Mouse (Mus musculus): ENCODE data around the gene Pde8a. TPM values are rescaled to one million over a fixed set of nuclear protein-coding genes. Genes with fewer than 3 reads are reported as not detected.

Pde8a gene
- total RNA-seq, 2 experiments from 2014 or later, result 1.8 to 9.3 TPM

DNA sequence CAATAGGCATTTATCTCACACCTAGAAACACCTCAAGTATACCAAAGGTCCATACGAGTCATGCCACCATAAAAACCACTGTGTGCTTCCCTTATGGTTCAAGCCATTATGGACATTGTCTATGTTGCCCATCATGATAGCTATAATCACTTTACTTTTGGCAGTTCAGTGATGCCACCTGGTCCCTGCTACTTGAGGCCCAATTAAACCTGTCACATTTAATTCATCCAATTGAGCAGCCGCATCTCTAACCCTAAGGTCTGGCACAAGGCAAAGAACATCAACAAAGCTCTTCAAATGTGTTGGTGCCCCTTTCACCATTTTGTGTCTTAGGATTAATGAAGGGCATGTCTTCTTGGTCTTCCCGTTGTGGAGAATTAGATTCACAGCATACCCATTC, 42.1 kb downstream of the Pde8a start:
- no peak for ATAC-seq (replicated peaks; ENCODE audit: poor library complexity, severe bottlenecking)

DNA sequence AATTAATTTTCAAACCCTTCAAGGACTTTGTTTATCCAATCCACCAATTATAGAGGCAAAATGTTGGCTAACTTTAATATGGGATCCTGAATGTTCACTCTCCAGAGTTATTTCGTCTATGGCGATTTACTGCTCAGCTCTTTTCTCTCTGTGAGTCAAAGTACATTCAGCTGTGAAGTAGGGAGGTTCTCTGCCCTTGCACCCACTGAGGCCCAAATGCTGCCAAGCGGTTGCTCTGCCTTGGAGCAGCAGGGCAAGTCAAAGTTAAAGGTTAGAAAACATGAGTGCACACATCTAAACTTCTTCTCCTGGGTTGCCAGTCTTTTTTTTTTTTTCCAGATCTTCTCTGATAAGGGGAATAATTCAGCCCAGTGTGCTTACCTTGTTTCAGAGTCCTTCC, 43.4 kb downstream of the Pde8a start:
- no peak for ATAC-seq (replicated peaks; ENCODE audit: poor library complexity, severe bottlenecking)

DNA sequence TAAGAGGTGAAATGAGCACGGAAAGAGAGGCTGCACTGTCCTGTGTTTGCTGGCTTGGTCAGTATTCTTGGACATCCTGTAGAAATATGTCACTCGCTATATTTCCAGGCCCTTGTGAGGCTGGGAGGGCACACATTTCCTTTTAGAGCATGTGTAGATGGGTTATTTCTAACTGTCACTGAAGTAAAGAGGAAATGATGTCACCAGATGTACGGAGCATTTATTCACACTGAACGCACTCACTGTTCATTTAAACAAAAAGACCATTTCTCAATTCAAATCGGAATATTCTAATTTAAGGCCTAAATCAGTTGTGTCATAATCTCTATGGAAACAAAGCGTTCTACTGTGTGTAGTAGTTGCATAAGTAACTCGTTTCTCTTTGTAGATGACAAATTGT, 48.2 kb downstream of the Pde8a start:
- peak; percentile 82 for ATAC-seq (replicated peaks; ENCODE audit: poor library complexity, severe bottlenecking)

DNA sequence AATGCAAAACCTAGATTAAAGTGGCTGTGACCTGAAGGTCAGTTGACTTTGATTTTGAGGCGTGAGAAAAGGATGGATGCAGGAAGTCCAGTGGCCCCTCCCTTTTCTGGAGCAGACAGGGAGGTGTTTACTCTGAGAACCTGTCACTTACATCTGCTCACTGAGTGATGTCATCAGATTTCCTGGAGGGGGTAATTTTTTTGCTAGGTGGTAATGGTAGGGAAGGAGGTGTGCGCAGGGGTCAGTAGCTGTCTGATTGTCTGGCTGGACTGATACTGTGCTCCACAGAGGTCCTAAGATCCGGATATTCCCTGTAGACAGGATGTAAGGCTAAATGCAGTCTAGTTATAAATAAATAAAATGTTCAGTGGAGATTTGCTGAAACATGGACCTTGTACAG, 59.5 kb downstream of the Pde8a start:
- ATAC-seq (replicated peaks; ENCODE audit: poor library complexity, severe bottlenecking), result no peak

DNA sequence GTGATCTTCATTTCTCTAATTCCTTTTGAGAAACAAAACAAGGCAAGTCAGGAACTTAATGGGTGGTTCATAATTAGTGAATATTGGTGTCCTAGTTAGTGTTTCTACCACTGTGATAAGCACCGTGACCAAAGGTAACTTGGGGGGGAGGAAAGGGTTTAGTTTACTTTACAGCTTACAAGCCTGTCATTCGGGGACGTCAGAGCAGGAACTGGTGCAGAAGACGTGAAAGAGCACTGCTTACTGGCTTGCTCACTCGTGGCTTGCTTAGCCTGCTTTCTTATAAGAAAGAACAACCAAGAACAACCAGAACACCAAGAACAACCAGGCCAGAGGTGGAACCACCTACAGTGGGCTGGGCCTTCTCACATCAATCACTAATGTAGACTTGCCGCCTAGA, 65.6 kb downstream of the Pde8a start:
- ATAC-seq (replicated peaks; ENCODE audit: poor library complexity, severe bottlenecking), result no peak

DNA sequence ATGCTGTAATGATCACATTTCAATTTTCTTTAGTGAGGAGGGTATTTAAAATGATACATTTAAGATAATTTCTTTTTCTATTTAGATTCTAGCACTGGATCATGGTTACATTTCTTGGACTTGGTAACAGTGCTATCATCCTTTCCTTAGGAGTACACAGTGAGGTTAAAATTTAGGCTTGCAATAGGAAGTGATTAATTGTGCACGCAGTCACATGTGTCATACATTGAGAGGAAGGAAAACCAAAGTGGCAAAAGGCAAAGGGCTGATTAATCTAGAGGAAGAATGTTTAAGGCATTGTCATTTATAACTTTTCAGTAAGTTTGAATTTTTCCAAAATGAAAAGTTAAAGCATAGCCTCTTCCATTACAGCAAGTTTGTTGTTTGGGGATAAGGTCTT, 67.8 kb downstream of the Pde8a start:
- peak; percentile 59 for ATAC-seq (replicated peaks; ENCODE audit: poor library complexity, severe bottlenecking)

DNA sequence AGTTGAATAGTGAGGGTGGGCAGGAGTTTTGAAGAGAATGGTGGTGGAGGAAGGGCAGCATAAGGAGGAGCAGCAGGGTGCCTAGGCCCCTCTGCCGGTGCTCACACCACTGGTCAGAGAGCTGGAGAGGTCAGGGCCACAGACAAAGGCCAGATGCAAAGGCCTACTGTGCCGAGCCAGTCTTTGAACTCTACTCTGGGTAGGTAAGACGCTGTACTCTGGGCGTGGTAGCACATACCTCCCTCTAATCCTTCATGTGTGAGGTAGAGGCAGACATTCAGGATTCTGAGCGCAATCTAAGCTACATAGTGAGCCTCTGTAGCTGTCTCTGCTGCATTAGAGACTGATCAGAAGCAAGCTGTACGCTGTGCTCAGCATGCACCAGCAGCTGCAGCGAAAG, 73.1 kb downstream of the Pde8a start:
- ATAC-seq (replicated peaks; ENCODE audit: poor library complexity, severe bottlenecking), result no peak

DNA sequence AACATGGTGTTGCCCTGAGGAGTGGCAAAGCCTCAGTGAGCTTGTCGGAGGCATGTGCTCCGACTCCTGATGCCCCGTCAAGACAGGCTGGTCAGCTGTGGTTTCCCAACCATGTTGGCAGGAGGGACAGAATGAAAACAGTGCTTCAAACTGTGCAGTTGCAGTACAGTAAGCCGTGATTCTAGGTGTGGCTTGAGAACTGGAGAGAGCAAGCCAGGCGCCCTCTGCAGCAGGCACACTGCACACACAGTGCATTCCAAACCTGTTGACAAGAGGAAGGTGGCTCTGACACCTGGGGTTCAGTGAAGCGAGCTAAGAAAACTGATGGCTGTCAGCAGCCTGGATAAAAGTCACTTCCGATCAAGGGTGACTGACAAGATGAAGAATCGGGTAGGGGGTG, 73.5 kb downstream of the Pde8a start:
- no peak for ATAC-seq (replicated peaks; ENCODE audit: poor library complexity, severe bottlenecking)

DNA sequence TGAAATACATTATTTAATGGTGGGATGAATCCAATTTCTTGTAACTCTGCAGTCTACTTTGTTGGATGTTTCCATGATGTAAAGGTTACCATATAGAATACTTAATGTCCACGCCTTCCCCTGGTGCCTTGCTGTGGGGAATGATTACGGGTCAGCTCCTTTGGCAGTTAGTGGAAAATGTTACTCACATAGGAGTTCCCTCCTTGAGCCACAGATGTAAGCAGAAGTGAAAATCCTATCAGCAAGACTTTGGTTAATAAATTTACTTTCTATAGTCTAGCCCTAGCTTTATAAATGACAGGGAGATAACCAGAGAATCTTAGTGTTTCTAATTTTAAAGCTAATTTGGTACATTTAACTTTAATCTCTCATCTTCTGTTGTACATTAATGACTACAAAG, 81.8 kb downstream of the Pde8a start:
- ATAC-seq (replicated peaks; ENCODE audit: poor library complexity, severe bottlenecking), result peak; percentile 79

DNA sequence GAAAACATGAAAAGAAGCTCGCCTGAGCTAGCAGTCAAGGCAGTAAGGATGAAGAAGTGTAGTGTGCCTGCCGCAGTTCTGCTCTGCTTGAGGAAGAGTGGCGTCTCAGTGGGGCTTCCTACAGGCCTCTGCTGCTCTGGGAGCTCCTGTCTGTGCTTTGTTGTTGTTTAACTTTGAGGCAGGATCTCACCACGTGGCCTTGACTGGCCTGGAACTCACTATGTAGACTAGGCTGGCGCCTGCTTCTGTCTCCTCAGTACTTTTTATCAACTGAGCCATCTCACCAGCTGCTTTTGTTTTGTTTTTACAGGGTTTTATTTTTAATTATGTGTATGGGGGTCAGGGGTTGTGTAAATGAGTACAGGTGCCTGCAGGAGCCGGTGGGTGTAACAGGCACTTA, 84.8 kb downstream of the Pde8a start:
- ATAC-seq (replicated peaks; ENCODE audit: poor library complexity, severe bottlenecking), result no peak

DNA sequence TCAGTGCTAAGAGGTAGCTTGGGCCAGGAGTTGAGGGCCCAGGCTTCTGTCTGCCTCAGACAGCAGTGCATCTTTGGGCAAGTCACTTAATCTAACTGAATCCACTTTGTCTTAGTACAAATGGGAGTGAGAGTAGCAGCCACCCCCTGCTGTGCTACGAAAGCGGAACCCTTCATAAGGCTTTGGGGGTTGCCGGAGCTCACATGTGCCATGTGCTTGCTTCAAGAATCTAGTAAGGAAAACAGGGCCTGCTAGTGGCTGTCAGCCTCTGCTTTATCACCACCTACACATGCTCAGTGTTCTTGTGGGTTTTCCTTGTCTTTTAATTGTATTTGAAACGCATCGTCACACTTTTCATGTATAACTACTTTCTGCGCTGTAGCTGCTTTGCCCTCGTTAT, 87.9 kb downstream of the Pde8a start:
- ATAC-seq (replicated peaks; ENCODE audit: poor library complexity, severe bottlenecking), result no peak

DNA sequence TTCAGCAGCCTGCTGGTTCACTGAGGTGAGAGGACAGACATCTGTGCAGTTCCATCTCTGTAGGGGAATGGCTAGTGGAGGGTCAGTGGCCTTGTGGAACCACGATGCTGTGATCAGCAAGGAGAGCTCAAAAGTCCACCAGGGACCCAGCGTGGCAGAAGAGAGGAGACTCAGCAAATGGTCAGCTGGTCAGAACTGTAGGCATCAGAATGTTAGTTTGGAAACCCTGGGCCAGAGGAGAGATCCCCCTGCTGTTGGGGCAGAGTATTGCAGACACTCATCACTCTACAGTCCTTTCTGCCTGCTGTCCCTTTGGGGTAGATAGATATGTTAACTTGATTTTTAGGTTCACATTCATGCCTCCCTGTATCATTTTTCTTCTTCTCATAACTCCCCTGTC, 90.3 kb downstream of the Pde8a start:
- peak; percentile 42; the same call in 1 of the 2 replicates for ATAC-seq (replicated peaks; ENCODE audit: poor library complexity, severe bottlenecking)

DNA sequence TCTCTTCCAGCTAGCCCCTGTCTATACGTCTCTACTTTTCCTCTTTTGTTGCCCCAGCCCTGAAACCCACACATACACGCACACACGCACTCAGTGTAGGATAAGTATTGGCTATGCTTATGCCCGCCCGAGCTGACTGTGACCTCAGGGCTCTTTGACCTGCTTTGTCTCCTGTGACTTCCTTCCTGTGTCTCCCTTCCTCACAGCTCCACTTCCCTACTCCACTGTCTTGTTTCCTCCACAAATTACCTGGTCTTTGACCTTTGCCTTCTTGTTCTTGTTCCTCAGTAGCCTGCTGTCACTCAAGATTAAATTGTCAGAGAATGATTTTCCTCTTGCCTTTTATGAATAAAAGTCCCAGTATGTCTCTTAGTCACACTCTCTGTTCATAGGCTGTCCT, 90.7 kb downstream of the Pde8a start:
- peak; percentile 40; the same call in 1 of the 2 replicates for ATAC-seq (replicated peaks; ENCODE audit: poor library complexity, severe bottlenecking)

DNA sequence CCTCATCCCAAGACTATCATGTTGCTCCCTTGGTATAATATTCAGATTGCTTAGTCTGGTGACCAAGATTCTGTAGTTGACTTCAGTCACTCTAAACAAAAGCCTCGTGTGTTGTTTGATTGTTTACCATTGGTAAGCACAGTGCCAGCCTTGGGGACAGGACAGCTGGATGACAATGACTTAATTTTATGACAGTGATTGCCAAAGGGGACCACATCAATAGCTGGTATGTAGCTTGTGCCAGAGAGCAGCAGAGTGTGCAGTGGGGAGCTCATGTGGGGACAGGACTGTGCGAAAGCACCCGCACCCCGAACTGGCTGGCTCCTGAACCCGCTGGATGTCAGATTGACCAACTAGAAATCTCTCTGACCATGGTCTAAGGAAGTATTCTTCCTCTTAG, 91.3 kb downstream of the Pde8a start:
- no peak for ATAC-seq (replicated peaks; ENCODE audit: poor library complexity, severe bottlenecking)

DNA sequence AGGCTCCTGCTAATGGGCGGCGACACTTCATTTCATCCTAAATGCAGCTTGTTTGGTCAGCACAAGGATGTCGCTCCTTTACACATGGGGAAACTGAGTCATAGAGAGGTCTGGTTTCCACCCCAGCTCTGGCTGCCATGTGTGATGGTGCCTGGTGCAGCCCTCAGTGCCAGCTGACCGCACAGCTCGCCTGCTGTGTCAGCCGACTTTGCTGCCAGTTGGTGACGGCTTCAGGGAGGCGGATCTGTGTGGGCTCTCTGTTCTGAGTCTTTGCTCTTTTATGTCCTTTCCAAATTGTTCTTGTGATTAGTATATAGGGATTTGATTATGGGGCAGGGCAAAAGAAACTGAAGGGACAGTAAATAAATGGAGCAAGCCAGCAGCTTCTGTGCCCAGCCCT, 94.3 kb downstream of the Pde8a start:
- no peak for ATAC-seq (replicated peaks; ENCODE audit: poor library complexity, severe bottlenecking)

DNA sequence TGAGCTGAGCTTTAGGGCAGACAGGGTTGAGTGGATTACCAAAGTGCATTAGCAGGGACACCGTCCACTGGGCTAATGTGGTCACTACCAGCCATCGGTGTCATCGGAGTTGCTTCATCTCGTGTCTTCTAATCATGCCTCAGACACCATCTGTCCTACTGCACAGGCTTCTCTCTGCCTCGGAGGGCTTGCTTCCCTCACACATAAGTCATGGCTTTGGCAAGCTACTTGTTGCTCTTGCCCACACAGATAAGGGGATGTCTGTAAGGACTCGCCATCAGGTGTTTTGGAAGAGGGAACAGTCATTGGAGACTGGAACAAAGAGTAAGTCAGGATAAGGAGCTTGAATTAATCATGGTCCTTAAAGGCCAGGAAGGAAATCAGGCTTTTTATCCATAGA, 95.9 kb downstream of the Pde8a start:
- no peak for ATAC-seq (replicated peaks; ENCODE audit: poor library complexity, severe bottlenecking)

DNA sequence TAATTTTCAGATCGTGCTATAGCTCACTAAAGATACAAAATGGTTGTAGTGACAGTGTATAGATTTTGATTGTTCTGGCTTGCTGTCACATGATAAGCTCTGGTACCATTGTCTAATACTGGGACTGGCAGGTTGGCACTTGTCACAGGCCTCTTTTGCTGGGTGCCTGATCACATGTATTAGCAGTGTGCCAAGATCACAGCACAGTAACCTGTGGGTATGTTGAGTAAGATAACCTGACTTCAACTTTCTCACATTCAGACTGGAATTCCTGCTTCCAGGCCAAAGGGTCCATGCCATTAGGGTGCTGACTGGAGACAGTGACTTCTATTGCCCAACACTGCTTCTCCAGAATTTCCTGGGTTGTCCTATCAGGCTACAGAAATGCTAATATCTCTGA, 97.7 kb downstream of the Pde8a start:
- ATAC-seq (replicated peaks; ENCODE audit: poor library complexity, severe bottlenecking), result no peak

DNA sequence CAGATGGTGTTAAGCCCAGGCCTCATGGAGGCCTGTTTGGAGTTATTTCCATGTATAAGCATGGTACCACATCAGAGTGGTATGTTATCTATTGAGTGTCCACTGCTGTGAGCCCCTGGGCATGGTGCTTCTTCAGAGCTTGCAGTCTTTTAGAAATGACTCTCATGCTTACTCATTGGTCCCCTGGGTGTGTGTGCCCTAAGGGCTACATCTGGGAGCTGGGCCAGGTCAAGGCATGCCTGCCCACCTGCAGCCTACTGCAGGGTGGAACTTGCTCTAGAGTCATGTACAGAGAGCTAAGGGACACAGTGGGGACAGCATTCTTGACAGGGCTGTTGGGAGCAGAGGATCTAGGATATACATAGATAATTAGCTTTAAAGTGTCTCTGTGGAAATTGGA, 98.2 kb downstream of the Pde8a start:
- no peak for ATAC-seq (replicated peaks; ENCODE audit: poor library complexity, severe bottlenecking)

DNA sequence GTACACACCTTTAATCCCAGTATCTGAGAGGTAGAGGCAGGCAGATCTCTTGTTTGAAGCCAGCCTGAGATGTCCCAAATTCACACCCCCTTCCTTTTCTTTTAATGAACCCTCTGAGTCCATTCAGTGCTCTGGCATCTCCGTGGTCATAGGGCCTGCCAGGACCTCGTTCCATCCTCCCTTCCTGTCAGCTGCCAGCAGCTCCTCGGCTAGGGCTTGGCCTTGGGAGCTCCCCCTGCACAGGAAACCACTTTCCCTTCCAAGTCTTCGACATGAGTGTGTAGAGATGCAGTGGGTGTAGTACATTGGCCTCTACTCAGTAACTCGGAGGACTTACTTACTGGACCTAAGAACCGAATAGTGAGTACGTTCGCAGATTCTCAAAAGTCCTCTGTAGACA, 102.2 kb downstream of the Pde8a start:
- ATAC-seq (replicated peaks; ENCODE audit: poor library complexity, severe bottlenecking), result no peak

DNA sequence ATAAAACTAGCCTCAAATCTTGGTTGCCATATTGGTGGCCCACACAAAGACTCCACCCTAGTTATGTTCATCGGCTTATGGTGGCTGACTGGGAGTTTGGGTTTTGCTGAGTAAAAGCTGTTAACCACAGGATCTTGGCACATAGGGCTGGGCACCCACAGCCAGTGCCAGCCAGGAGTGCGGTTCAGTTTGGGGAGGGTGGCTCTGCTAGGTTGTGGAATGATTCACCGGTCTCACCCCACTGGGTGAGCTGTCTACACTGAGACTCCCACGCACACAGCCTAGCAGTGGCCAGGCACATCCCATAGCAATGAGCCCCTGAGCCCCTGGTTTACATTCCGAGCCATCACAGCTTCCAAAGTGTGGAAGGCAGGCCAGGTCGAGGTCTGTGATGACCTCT, 106.4 kb downstream of the Pde8a start:
- ATAC-seq (replicated peaks; ENCODE audit: poor library complexity, severe bottlenecking), result peak; percentile 90

DNA sequence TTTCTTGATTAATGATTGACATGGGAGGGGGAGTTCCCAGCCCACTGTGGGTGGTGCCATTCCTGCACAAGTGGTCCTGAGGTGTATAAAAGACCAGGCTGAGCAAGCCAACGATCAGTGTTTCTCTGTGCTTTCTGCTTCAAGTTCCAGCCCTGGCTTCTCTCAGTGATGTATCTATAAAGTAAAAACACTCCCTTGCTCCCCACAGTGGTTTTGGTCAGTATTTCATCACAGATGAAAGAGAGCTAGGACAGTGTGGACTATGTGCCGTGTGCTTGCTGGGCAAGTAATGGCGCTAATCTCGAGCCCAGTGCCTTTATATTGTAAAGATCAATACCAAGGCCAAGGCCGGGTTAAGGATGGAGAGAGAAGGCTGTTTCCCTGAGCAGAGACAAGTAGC, 108.4 kb downstream of the Pde8a start:
- ATAC-seq (replicated peaks; ENCODE audit: poor library complexity, severe bottlenecking), result no peak

DNA sequence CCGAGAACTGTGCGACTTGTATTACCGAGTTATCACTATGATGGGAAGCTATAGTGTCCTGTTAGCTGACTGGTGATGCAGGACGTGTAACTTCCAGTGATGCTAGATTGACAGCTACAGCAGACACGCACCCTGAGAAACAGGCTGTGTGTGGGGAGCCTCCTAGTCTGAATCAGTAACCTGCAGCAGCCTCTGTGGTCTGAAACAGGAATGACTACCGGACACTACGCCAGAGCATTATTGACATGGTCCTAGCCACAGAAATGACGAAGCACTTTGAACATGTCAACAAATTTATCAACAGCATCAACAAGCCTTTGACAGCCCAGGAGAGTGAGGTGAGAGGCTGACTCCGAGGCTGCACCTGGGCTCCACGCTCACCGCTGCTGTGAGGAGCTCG, 112.6 kb downstream of the Pde8a start:
- no peak for ATAC-seq (replicated peaks; ENCODE audit: poor library complexity, severe bottlenecking)

DNA sequence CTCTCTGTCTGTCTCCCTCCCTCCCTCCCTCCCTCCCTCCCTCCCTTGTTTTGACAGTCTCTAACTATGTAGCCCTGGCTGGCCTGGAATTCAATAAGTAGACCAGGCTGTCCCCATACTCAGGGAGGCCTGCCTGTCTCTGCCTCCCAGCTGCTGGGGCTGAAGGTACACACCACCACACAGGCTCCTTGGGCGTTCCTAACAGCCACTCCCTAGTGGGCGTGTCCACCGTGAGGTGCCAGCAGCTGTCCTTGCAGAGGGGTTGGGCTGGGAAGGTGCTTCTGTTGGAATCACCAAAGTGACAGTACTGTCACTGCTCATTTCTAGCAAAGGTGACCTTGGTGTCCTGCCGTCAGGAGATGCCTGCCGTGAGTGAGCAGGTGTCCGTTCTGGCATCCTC, 113.5 kb downstream of the Pde8a start:
- no peak for ATAC-seq (replicated peaks; ENCODE audit: poor library complexity, severe bottlenecking)

Data from granulocyte monocyte progenitor cell, adult 5-6 weeks (primary cell).